Mouse (Mus musculus): ENCODE measurements at regions not wholly inside any gene's neighbourhood (a gene's known extent, or its start where the extent isn't known, plus 50 kb on each side); places are given as distances from the start of the nearest gene placed in this dataset.
A peak's percentile ranks its signal among the peaks of the same experiment; 100 is the strongest.

GRCm38 (mm10) chr13:14898495-14898894 is 268.5 kb downstream of the AW209491 start:
- peak; percentile 86 for ATAC-seq (ENCODE audit: low TSS enrichment)

GRCm38 (mm10) chr13:14930137-14930785 is 300.3 kb downstream of the AW209491 start:
- no peak for ATAC-seq (ENCODE audit: low TSS enrichment)

GRCm38 (mm10) chr13:14966187-14966726 is 336.3 kb downstream of the AW209491 start:
- no peak for ATAC-seq (ENCODE audit: low TSS enrichment)

- no peak for ATAC-seq (ENCODE audit: low TSS enrichment)
Measured at GRCm38 (mm10) chr13:15002700-15003099, 372.7 kb downstream of the AW209491 start.

- no peak for ATAC-seq (ENCODE audit: low TSS enrichment)
Measured at GRCm38 (mm10) chr13:15011638-15012037, 381.7 kb downstream of the AW209491 start.

GRCm38 (mm10) chr13:15018811-15019745 is 389.1 kb downstream of the AW209491 start:
- ATAC-seq (ENCODE audit: low TSS enrichment) = no peak

- ATAC-seq (ENCODE audit: low TSS enrichment) = no peak
Measured at GRCm38 (mm10) chr13:15026601-15027000, 396.6 kb downstream of the AW209491 start.

- peak; percentile 38; the same call in 1 of the 2 replicates for ATAC-seq (ENCODE audit: low TSS enrichment)
Measured at GRCm38 (mm10) chr13:15052667-15053375, 410.2 kb upstream of the Gli3 start.

- no peak for ATAC-seq (ENCODE audit: low TSS enrichment)
Measured at GRCm38 (mm10) chr13:15054705-15055104, 408.3 kb upstream of the Gli3 start.

- no peak; the same call in 1 of the 2 replicates for ATAC-seq (ENCODE audit: low TSS enrichment)
Measured at GRCm38 (mm10) chr13:15078635-15079094, 384.4 kb upstream of the Gli3 start.

- ATAC-seq (ENCODE audit: low TSS enrichment) = no peak
Measured at GRCm38 (mm10) chr13:15079148-15079547, 383.9 kb upstream of the Gli3 start.

- peak; percentile 81 for ATAC-seq (ENCODE audit: low TSS enrichment)
Measured at GRCm38 (mm10) chr13:15082255-15082932, 380.6 kb upstream of the Gli3 start.

- no peak for ATAC-seq (ENCODE audit: low TSS enrichment)
Measured at GRCm38 (mm10) chr13:15094836-15095235, 368.2 kb upstream of the Gli3 start.

- ATAC-seq (ENCODE audit: low TSS enrichment) = no peak
Measured at GRCm38 (mm10) chr13:15107753-15108305, 355.2 kb upstream of the Gli3 start.

- ATAC-seq (ENCODE audit: low TSS enrichment) = peak; percentile 91
Measured at GRCm38 (mm10) chr13:15113383-15113782, 349.7 kb upstream of the Gli3 start.

GRCm38 (mm10) chr13:15130249-15130648 is 332.8 kb upstream of the Gli3 start:
- peak; percentile 74 for ATAC-seq (ENCODE audit: low TSS enrichment)

- no peak for ATAC-seq (ENCODE audit: low TSS enrichment)
Measured at GRCm38 (mm10) chr13:15146167-15146566, 316.9 kb upstream of the Gli3 start.

- ATAC-seq (ENCODE audit: low TSS enrichment) = no peak
Measured at GRCm38 (mm10) chr13:15180898-15181297, 282.1 kb upstream of the Gli3 start.

- ATAC-seq (ENCODE audit: low TSS enrichment) = no peak
Measured at GRCm38 (mm10) chr13:15211635-15212352, 251.2 kb upstream of the Gli3 start.

- peak; percentile 13; the same call in 1 of the 2 replicates for ATAC-seq (ENCODE audit: low TSS enrichment)
Measured at GRCm38 (mm10) chr13:15212353-15212850, 250.6 kb upstream of the Gli3 start.

Measured in frontal cortex, adult (tissue).